Mouse (Mus musculus) heart, embryonic 13.5 days (tissue): ENCODE data around the gene Dlg3. TPM values are rescaled to one million over a fixed set of nuclear protein-coding genes. Genes with fewer than 3 reads are reported as not detected.

Experiments
- ATAC-seq: fragments of 200-750 bp; cut with Nextera tagmentation; 2 replicates; pipeline ENCODE4 v1.8.0; 2017; ENCODE audit warnings: moderate TSS enrichment; ENCODE audit not compliant: insufficient number of reproducible peaks, low FRiP score, low TSS enrichment; ENCODE audit errors: extremely low read depth
- H3K27ac ChIP-seq: fragments of 300-500 bp; sonication (generic); replicated peaks from 2 replicates; pipeline ENCODE4 v1.5.1; 2015; ENCODE audit warnings: moderate library complexity, mild to moderate bottlenecking, inconsistent platforms
- H3K27me3 ChIP-seq: fragments of 300-500 bp; sonication (generic); replicated peaks from 2 replicates; pipeline ENCODE4 v1.6.1; 2015; ENCODE audit warnings: mild to moderate bottlenecking, inconsistent platforms
- H3K36me3 ChIP-seq: fragments of 300-500 bp; sonication (generic); 2 replicates; pipeline ENCODE4 v1.6.1; 2015; ENCODE audit warnings: mild to moderate bottlenecking, inconsistent platforms
- H3K4me1 ChIP-seq: fragments of 300-500 bp; sonication (generic); 2 replicates; pipeline ENCODE4 v1.6.1; 2015; ENCODE audit warnings: inconsistent platforms
- H3K4me2 ChIP-seq: fragments of 300-500 bp; sonication (generic); 2 replicates; pipeline ENCODE4 v1.6.1; 2015; ENCODE audit warnings: inconsistent platforms, mild to moderate bottlenecking, moderate library complexity
- H3K4me3 ChIP-seq: fragments of 300-500 bp; sonication (generic); 2 replicates; pipeline ENCODE4 v1.5.1; 2015; ENCODE audit warnings: moderate library complexity, mild to moderate bottlenecking, inconsistent platforms
- H3K9ac ChIP-seq: fragments of 300-500 bp; sonication (generic); 2 replicates; pipeline ENCODE4 v1.6.1; 2015; ENCODE audit warnings: inconsistent platforms, mild to moderate bottlenecking, moderate library complexity
- H3K9me3 ChIP-seq: fragments of 300-500 bp; sonication (generic); 2 replicates; pipeline ENCODE4 v1.6.1; 2016; ENCODE audit warnings: inconsistent platforms
- WGBS: fragments of 180-500 bp; shearing (Covaris S2); methylation state at CpG from one replicate; pipeline ENCODE4 v1.1.7; 2015; ENCODE audit warnings: mixed read lengths; 5-methylcytosine and 5-hydroxymethylcytosine counted together
- polyA plus RNA-seq: library from polyadenylated mRNA; unstranded; fragments of >200 nt; fragmentation: Nextera tagmentation; extraction: Ambion mirVana; gene quantifications from 2 replicates; pipeline ENCODE4 v1.2.1, GENCODE M21; 2015

Dlg3 gene
- polyA plus RNA-seq, 1 experiment from 2014 or later = 1.7 TPM

DNA sequence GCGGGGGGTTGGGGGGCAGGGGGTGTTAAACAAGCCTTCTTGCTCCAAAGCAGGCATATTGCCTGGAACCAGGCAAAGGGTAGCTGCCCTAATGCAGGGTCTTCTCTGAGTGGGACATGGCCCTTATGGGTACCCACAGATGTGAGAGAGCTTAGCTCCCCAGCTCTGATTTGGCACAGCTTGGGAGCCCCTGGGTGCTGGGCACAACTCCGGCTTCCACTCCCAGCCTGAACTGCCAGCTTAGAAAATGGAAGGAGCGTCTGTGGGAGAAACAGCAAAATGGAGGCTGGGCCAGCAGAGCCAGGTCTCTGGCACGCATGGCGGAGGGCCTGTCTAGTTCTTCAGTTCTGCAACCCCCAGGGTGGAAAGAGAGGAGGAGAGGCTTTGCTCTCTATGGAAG lies 1.8 kb downstream of the Dlg3 start:
- Histone ChIP-seq H3K27me3 (peaks cover 43% of the 10 kb centered on the region), H3K27ac (no peak overlapping the region), H3K36me3 (no peaks in the 10 kb centered on the region), H3K4me1 (no peaks in the 10 kb centered on the region), H3K9me3 (no peaks in the 10 kb centered on the region), H3K9ac (no peak overlapping the region), H3K4me3 (no peak overlapping the region), H3K4me2 (no peak overlapping the region)
- no peak for ATAC-seq
- WGBS = 86% methylated on average over 5 of the region's 5 CpGs

- no peaks in the 10 kb centered on the region for H3K9me3 ChIP-seq
- WGBS = 21% methylated on average over 23 of the region's 23 CpGs
- ATAC-seq = no peak
- H3K27me3 ChIP-seq = peaks cover 5% of the 10 kb centered on the region
- peak overlapping the region; percentile 79 for H3K9ac ChIP-seq
- H3K36me3 ChIP-seq = no peaks in the 10 kb centered on the region
- H3K4me3 ChIP-seq = peak overlapping the region; percentile 56
- H3K4me1 ChIP-seq = peaks cover 8% of the 10 kb centered on the region
- H3K4me2 ChIP-seq = peak overlapping the region; percentile 70
- no peak overlapping the region for H3K27ac ChIP-seq
Measured at GRCm38 (mm10) chrX:100774341-100774811, 6.9 kb downstream of the Dlg3 start.

- H3K4me3 ChIP-seq = no peak overlapping the region
- no peaks in the 10 kb centered on the region for H3K27me3 ChIP-seq
- no peaks in the 10 kb centered on the region for H3K9me3 ChIP-seq
- WGBS = 84% methylated on average over 3 of the region's 3 CpGs
- H3K9ac ChIP-seq = no peak overlapping the region
- H3K36me3 ChIP-seq = no peaks in the 10 kb centered on the region
- ATAC-seq = no peak
- H3K4me1 ChIP-seq = peaks cover 16% of the 10 kb centered on the region
- no peak overlapping the region for H3K27ac ChIP-seq
- no peak overlapping the region for H3K4me2 ChIP-seq
Measured at GRCm38 (mm10) chrX:100775405-100775804, 7.9 kb downstream of the Dlg3 start.

DNA sequence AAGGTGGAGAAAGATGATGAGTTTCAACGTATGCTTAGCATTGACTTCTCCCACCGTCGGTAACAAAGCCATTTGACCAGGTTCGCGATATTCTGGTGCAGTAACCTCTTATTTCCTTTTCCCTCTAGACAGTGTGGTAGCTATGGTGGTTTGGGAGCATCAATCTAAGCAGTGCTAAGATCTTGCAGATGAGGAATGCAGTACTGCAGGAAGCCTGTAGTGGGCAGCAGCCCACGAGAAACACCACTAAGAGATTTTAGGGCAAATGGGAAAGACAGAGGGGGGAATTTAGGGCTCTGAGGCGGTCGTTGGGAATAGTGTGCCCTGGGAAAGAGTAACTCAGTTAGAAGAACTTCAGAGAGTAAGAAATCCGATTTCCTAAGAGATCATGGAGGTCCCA lies 9.0 kb downstream of the Dlg3 start:
- no peak for ATAC-seq
- 6% methylated on average over 9 of the region's 9 CpGs for WGBS

GRCm38 (mm10) chrX:100776985-100777654 lies 9.6 kb downstream of the Dlg3 start:
- H3K9me3 ChIP-seq = no peaks in the 10 kb centered on the region
- no peaks in the 10 kb centered on the region for H3K36me3 ChIP-seq
- peak; percentile 80 for ATAC-seq
- peak overlapping the region; percentile 66 for H3K4me3 ChIP-seq
- H3K4me2 ChIP-seq = peak overlapping the region; percentile 73
- H3K27me3 ChIP-seq = no peaks in the 10 kb centered on the region
- H3K27ac ChIP-seq = peak overlapping the region; percentile 85
- peaks cover 19% of the 10 kb centered on the region for H3K4me1 ChIP-seq
- H3K9ac ChIP-seq = peak overlapping the region; percentile 85
- 14% methylated on average over 33 of the region's 49 CpGs for WGBS

More for the DNA sequence above, 9.0 kb downstream of the Dlg3 start:
- Histone ChIP-seq H3K4me3 (peak overlapping the region; percentile 66), H3K4me2 (peak overlapping the region; percentile 73), H3K27ac (peak overlapping the region; percentile 85), H3K9ac (0 out of 2 replicates have a peak overlapping the region, but pooled peaks have one; percentile 85), H3K36me3 (no peaks in the 10 kb centered on the region), H3K4me1 (peaks cover 19% of the 10 kb centered on the region), H3K9me3 (no peaks in the 10 kb centered on the region), H3K27me3 (no peaks in the 10 kb centered on the region)

GRCm38 (mm10) chrX:100777655-100778234 lies 10.2 kb downstream of the Dlg3 start:
- ATAC-seq = no peak
- Histone ChIP-seq H3K4me3 (peak overlapping the region; percentile 66), H3K36me3 (no peaks in the 10 kb centered on the region), H3K27me3 (no peaks in the 10 kb centered on the region), H3K27ac (peak overlapping the region; percentile 85), H3K4me2 (peak overlapping the region; percentile 73), H3K4me1 (peaks cover 21% of the 10 kb centered on the region), H3K9me3 (no peaks in the 10 kb centered on the region), H3K9ac (peak overlapping the region; percentile 85)
- WGBS = 11% methylated on average over 10 of the region's 10 CpGs

- Histone ChIP-seq H3K9me3 (no peaks in the 10 kb centered on the region), H3K4me3 (peak overlapping the region; percentile 66), H3K27me3 (no peaks in the 10 kb centered on the region), H3K9ac (peak overlapping the region; percentile 85), H3K27ac (peak overlapping the region; percentile 85; the same call in 1 of the 2 replicates), H3K4me1 (peaks cover 21% of the 10 kb centered on the region), H3K4me2 (peak overlapping the region; percentile 73), H3K36me3 (no peaks in the 10 kb centered on the region)
- no peak for ATAC-seq
- 26% methylated on average over 5 of the region's 5 CpGs for WGBS
Measured at GRCm38 (mm10) chrX:100778397-100778796, 10.9 kb downstream of the Dlg3 start.

- no peak overlapping the region for H3K9ac ChIP-seq
- WGBS = 76% methylated on average over 4 of the region's 4 CpGs
Measured at GRCm38 (mm10) chrX:100789322-100789721, 21.8 kb downstream of the Dlg3 start.

GRCm38 (mm10) chrX:100796041-100796740 lies 28.7 kb downstream of the Dlg3 start:
- Histone ChIP-seq H3K36me3 (peaks cover 10% of the 10 kb centered on the region; the same call in 1 of the 2 replicates), H3K27ac (no peak overlapping the region), H3K4me2 (no peak overlapping the region), H3K9me3 (no peaks in the 10 kb centered on the region), H3K4me3 (no peak overlapping the region), H3K4me1 (peaks cover 22% of the 10 kb centered on the region), H3K9ac (no peak overlapping the region), H3K27me3 (no peaks in the 10 kb centered on the region)
- WGBS = 59% methylated on average over 6 of the region's 6 CpGs
- ATAC-seq = no peak

More at GRCm38 (mm10) chrX:100789322-100789721, 21.8 kb downstream of the Dlg3 start:
- no peak for ATAC-seq
- H3K27ac ChIP-seq = no peak overlapping the region
- 0 out of 2 replicates have a peak, but pooled peaks cover 6% of the 10 kb centered on the region for H3K4me1 ChIP-seq
- no peaks in the 10 kb centered on the region for H3K9me3 ChIP-seq
- H3K4me3 ChIP-seq = no peak overlapping the region
- no peak overlapping the region for H3K4me2 ChIP-seq
- no peaks in the 10 kb centered on the region for H3K36me3 ChIP-seq
- H3K27me3 ChIP-seq = 0 out of 2 replicates have a peak, but pooled peaks cover 4% of the 10 kb centered on the region

- Histone ChIP-seq H3K36me3 (peaks cover 10% of the 10 kb centered on the region; the same call in 1 of the 2 replicates), H3K4me1 (peaks cover 24% of the 10 kb centered on the region), H3K4me2 (no peak overlapping the region), H3K27ac (no peak overlapping the region), H3K9me3 (no peaks in the 10 kb centered on the region), H3K9ac (no peak overlapping the region), H3K27me3 (no peaks in the 10 kb centered on the region), H3K4me3 (no peak overlapping the region)
- 78% methylated on average over 3 of the region's 3 CpGs for WGBS
- ATAC-seq = no peak
Measured at GRCm38 (mm10) chrX:100796741-100797090, 29.2 kb downstream of the Dlg3 start.

DNA sequence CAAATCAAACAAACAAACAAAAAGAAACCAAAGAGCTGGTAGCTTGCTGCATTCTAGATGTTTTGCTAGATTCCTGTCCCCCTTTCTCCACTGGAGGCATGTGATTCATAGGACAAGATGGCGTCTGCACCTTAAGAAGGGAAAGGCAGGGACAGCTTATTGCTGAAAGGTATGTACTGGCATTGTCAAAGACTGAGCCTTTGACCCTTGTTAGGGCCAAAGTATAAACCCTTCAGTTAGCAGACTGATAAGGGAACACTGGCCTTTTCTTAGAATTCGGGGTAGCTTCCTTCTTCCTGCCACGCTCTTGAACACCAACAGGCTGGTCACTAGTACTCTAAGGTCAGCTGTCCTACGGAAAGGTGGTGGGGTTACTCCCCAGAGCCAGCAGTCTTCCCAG lies 29.8 kb downstream of the Dlg3 start:
- no peak overlapping the region for H3K4me3 ChIP-seq
- H3K9me3 ChIP-seq = no peaks in the 10 kb centered on the region
- H3K4me2 ChIP-seq = no peak overlapping the region
- H3K27ac ChIP-seq = no peak overlapping the region; the same call in 1 of the 2 replicates
- peaks cover 10% of the 10 kb centered on the region; the same call in 1 of the 2 replicates for H3K36me3 ChIP-seq
- H3K27me3 ChIP-seq = no peaks in the 10 kb centered on the region
- WGBS = 67% methylated on average over 4 of the region's 4 CpGs
- ATAC-seq = no peak
- no peak overlapping the region for H3K9ac ChIP-seq
- peaks cover 24% of the 10 kb centered on the region for H3K4me1 ChIP-seq
